Mouse (Mus musculus) adrenal gland, postnatal 36 days (tissue): Measurements from ENCODE around the gene Zkscan17. TPM values are rescaled to one million over a fixed set of nuclear protein-coding genes. Genes with fewer than 3 reads are reported as not detected.

Source experiments
- DNase-seq, 2 experiments: peaks; one replicate each; pipeline ENCODE4 v3.0.0; 2021; ENCODE audit warnings: mixed read lengths in 1 of 2
- total RNA-seq, 2 experiments: library from RNA; stranded (reverse); gene quantifications; 2 replicates each; pipeline ENCODE4 v1.2.3; 2021

Gene Zkscan17
- total RNA-seq, 2 experiments from 2014 or later, result 17.5 to 24.9 TPM

GRCm38 (mm10) chr11:59519741-59520495, 6.6 kb downstream of the Zkscan17 start:
- DNase-seq, result no peak

- peak in 1 of 2 experiments; percentile 48 for DNase-seq
Observed at GRCm38 (mm10) chr11:59518226-59518625, 8.3 kb downstream of the Zkscan17 start.

DNA sequence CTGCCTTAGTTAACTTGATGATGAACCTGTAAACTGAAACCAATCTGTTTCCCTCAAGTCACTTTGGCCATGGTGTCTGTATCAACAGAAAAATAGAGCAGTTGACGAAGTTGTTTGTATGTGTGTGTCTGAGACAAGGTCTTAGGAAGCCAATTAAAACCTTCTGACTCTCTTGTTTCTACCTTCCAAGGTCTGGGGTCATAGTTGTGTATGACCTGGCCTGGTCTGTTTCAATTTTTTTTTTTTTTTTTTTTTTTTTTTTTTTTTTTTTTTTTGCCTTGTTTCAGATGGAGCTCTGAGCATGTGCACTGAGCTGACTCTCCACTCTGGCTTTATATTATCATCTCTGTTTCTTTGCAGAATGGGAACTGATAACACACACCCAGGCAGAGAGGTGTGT, 9.1 kb downstream of the Zkscan17 start:
- no peak for DNase-seq

GRCm38 (mm10) chr11:59514789-59515188, 11.8 kb downstream of the Zkscan17 start:
- no peak for DNase-seq

- no peak for DNase-seq
Observed at GRCm38 (mm10) chr11:59514381-59514780, 12.2 kb downstream of the Zkscan17 start.

DNA sequence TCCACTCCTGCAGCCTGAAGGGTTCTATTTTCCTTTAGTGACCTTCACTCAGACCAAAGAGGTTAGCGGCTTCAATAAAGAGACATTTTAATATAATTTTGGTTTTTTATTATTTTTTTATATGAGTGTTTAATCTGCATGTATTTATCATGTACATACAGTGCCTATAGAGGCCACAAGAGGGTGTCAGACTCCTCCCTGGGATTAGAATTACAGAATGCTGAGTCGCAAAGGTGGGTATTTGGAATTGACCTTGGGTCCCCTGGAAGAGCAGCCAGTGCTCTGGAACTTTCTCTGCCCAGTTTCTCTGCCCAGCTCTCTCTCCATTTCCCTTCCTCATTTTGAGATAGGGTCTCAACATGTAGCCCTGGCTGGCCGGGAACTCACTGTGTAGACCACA, 13.0 kb downstream of the Zkscan17 start:
- no peak for DNase-seq

- no peak for DNase-seq
Observed at GRCm38 (mm10) chr11:59512733-59513132, 13.8 kb downstream of the Zkscan17 start.

GRCm38 (mm10) chr11:59511558-59511957, 15.0 kb downstream of the Zkscan17 start:
- DNase-seq, result no peak

- DNase-seq, result peak in 1 of 2 experiments; percentile 7
Observed at GRCm38 (mm10) chr11:59506713-59507074, 19.9 kb downstream of the Zkscan17 start.

DNA sequence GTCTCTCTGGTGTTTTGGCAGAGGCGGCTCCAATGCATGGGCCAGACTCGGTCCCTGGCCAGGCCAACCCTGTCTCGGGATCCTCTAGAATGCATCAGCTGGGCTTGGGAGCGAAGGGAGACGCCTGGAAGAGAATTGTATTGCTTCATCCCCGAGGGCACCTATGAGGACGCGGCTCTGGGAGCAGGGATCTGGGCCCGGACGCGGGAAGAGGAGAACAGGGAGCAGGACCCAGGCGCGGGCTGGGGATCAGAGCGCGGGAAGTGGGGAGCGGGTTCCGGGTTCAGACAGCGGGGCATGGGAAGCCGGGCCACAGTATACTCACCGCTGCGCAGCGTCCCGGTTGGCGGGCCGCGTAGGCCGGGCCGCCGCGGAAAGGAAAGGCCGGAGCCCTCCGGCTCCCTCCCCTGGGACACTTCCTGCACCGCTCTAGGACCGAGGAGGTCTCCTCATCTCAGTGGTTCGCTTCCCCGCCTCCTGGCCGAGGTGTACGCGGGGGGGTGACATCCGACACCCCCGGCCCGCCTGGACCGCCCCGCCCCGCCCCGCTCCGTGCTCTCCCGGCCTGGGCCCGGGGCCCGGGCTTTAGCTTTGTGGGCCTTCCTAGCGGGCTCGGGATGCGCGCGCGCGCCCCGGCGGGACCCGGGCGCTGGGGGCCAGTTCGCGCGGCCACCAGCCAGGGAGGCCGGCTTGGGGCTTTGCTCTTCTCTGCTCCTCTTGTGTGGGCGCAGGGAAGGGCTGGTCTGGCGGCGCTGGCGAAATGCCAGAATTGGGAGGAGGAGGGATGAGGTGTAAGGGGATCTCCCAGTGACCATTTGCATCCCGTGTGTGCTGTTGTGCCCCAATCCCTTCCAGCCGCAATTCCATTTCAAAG, 20.5 kb downstream of the Zkscan17 start:
- DNase-seq, result peak; percentile 92 to 94

- DNase-seq, result peak; percentile 75 to 80
Observed at GRCm38 (mm10) chr11:59505351-59505838, 21.2 kb downstream of the Zkscan17 start.

GRCm38 (mm10) chr11:59501978-59502700, 24.4 kb downstream of the Zkscan17 start:
- DNase-seq, result no peak

GRCm38 (mm10) chr11:59497747-59498146, 28.8 kb downstream of the Zkscan17 start:
- DNase-seq, result no peak

GRCm38 (mm10) chr11:59496672-59497310, 29.8 kb downstream of the Zkscan17 start:
- DNase-seq, result no peak

DNA sequence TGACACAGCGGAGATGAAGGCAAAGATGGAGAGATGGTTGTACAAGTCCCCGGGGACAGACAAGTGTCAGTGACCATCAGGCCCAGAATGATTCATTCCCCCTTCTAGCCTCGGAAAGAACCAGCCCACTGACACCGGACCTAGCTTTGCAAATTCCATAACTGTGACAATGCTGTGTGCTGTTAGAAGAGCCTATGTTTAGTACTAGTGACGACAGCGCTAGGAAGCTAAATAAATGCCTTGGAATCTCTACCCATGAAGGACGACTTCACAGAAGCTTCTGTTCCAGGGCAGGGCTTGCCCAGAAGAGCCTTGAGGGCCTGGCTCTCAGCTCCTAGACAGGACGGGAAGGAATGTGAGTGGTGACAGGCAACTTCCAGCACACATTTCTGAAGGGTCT, 40.3 kb downstream of the Zkscan17 start:
- DNase-seq, result no peak

DNA sequence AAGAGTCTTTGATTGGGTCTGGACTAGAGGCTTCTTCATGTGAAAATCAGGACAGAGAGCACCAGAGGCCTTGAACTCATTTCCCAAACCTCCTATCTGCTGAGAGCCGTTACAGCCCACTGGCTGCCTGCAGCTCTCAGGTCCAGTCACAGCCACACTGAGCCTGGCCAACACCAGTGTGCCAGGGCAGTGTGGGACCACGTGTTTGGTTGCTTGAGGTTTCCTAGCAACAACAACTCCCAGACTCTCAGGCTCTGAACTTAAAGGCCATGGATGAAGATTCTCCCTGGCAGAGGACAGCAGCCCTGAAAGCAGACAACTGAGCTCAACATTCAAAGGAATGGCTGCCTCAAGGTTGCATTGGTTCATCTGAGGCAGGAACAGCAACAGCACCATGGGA, 40.9 kb downstream of the Zkscan17 start:
- peak; percentile 64 to 71 for DNase-seq

- peak; percentile 34 to 60 for DNase-seq
Observed at GRCm38 (mm10) chr11:59483212-59483611, 43.3 kb downstream of the Zkscan17 start.

DNA sequence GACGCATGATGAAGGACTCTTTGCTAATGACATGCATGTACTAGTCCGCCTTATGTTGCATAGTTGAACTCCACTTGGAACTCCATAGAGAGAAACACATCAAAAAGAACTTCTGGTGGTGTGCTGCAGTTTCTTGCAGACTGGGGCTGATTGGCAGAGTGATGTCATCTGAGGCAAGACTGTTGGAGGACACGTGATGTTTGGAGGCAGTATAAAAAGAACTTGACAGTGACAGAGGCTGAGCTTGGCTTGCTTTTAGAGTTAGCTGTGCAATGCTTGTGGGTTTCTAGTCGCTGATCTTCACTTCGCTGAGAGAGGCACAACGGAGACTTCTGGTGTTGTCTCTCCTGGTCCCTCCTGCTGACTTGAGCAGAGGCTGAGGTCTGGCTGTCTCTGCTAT, 49.3 kb downstream of the Zkscan17 start:
- DNase-seq, result no peak

- DNase-seq, result peak; percentile 93 to 94
Observed at GRCm38 (mm10) chr11:59472326-59472677, 54.2 kb downstream of the Zkscan17 start, which contains the start of gene Zfp867. Gene Zfp867, minus strand, starts transcription at chr11:59472474.

- DNase-seq, result no peak
Observed at GRCm38 (mm10) chr11:59471413-59472325, 54.9 kb downstream of the Zkscan17 start.

GRCm38 (mm10) chr11:59460459-59460858, 66.1 kb downstream of the Zkscan17 start:
- no peak for DNase-seq
